10 mouse cellular contexts compared by ENCODE assay signal in genomic region chr2:180359062-180359461, GRCm38 (mm10). TPM values are rescaled to one million over a fixed set of nuclear protein-coding genes. Genes with fewer than 3 reads are reported as not detected.
DNase-seq lines count a peak whose midpoint lies in the region; ATAC-seq and TF ChIP-seq lines count a peak whose summit lies in the region.
"Had no signal": no experiment of that assay in that cellular context is flagged by ENCODE, and none has a peak within 500 bp of the region (broad histone marks: within the 10 kb centered on the region; RNA-seq: fewer than 3 reads in every experiment).

No protein-coding gene starts in this region.

- no peaks in the 10 kb centered on the region for H3K27me3 ChIP-seq in liver, embryonic 14.5 days (ENCODE audit: control insufficient read depth, insufficient read depth, low read length)
- peaks cover 25% of the 10 kb centered on the region for H3K27me3 ChIP-seq in liver, embryonic 12.5 days (replicated peaks)
- H3K27me3 ChIP-seq in thymus, adult 2 months (ENCODE audit: control insufficient read depth, insufficient read depth, low read length): no peaks in the 10 kb centered on the region

- no peak for TF ChIP-seq EP300 in liver, embryonic 14.5 days (IDR thresholded peaks at IDR 0.05; ENCODE audit: low read depth)

- H3K4me3 ChIP-seq in liver, embryonic 14.5 days (ENCODE audit: insufficient read depth in 1 of 2, low read depth in 2 of 2, low read length in 2 of 2): no peak overlapping the region
- no peak overlapping the region for H3K4me3 ChIP-seq in liver, embryonic 12.5 days
- no peak overlapping the region for H3K4me3 ChIP-seq in embryonic fibroblast, embryonic 13.5 days (ENCODE audit: insufficient read depth, low read length)
- no peak overlapping the region for H3K4me3 ChIP-seq in thymus, adult 2 months (ENCODE audit: control insufficient read depth, insufficient read depth, low read length)
- H3K4me3 ChIP-seq: midbrain, embryonic 12.5 days had no signal

- H3K9me3 ChIP-seq in liver, embryonic 14.5 days (ENCODE audit: control insufficient read depth, low read length): no peaks in the 10 kb centered on the region
- no peaks in the 10 kb centered on the region for H3K9me3 ChIP-seq in liver, embryonic 12.5 days (replicated peaks)
- H3K9me3 ChIP-seq: midbrain, embryonic 12.5 days had no signal

- H3K4me1 ChIP-seq in liver, embryonic 14.5 days (replicated peaks; ENCODE audit: control insufficient read depth in 2 of 2, insufficient read depth in 2 of 2, low read length in 1 of 2): no peaks in the 10 kb centered on the region
- H3K4me1 ChIP-seq in liver, embryonic 12.5 days: no peaks in the 10 kb centered on the region
- H3K4me1 ChIP-seq in embryonic fibroblast, embryonic 13.5 days (ENCODE audit: control insufficient read depth, insufficient read depth, low read length): no peaks in the 10 kb centered on the region
- no peaks in the 10 kb centered on the region for H3K4me1 ChIP-seq in thymus, adult 2 months (replicated peaks; ENCODE audit: control insufficient read depth, insufficient read depth, low read length)
- H3K4me1 ChIP-seq: midbrain, embryonic 12.5 days had no signal

- no peak overlapping the region for H3K4me2 ChIP-seq in liver, embryonic 14.5 days (ENCODE audit: low read depth)
- H3K4me2 ChIP-seq in liver, embryonic 12.5 days: no peak overlapping the region
- H3K4me2 ChIP-seq: midbrain, embryonic 12.5 days had no signal

- no peak overlapping the region for H3K27ac ChIP-seq in liver, embryonic 14.5 days
- no peak overlapping the region for H3K27ac ChIP-seq in liver, embryonic 12.5 days
- H3K27ac ChIP-seq in embryonic fibroblast, embryonic 13.5 days (ENCODE audit: insufficient read depth, low read length): no peak overlapping the region
- H3K27ac ChIP-seq in thymus, adult 2 months (ENCODE audit: control insufficient read depth, insufficient read depth, low read length): no peak overlapping the region
- H3K27ac ChIP-seq: midbrain, embryonic 12.5 days had no signal

- intact Hi-C loops in left cerebral cortex, postnatal 25 days (cut with DNase I): no loop called here

- no peaks in the 10 kb centered on the region for H3K36me3 ChIP-seq in liver, embryonic 14.5 days (replicated peaks; ENCODE audit: control insufficient read depth, insufficient read depth, low read depth)
- no peaks in the 10 kb centered on the region for H3K36me3 ChIP-seq in liver, embryonic 12.5 days
- no peaks in the 10 kb centered on the region for H3K36me3 ChIP-seq in thymus, adult 2 months (ENCODE audit: control insufficient read depth, insufficient read depth, low read length)
- H3K36me3 ChIP-seq: midbrain, embryonic 12.5 days had no signal

- H3K9ac ChIP-seq in liver, embryonic 14.5 days (replicated peaks): no peak overlapping the region
- no peak overlapping the region for H3K9ac ChIP-seq in liver, embryonic 12.5 days
- H3K9ac ChIP-seq: midbrain, embryonic 12.5 days had no signal

- ATAC-seq in liver, embryonic 14.5 days (ENCODE audit: insufficient read depth): no peak
- ATAC-seq in liver, embryonic 12.5 days: no peak
- ATAC-seq in CD4-positive, CD25-positive, alpha-beta regulatory T cell, adult 4 months: no peak

- DNase-seq in cerebellum, postnatal 25 days: peak; percentile 13 to 17
- no peak for DNase-seq in cerebellum, adult 11 months
- no peak for DNase-seq in liver, embryonic 14.5 days (ENCODE audit: low read depth in 3 of 3, low spot score in 3 of 3)
- peak; percentile 12 to 22 for DNase-seq in left cerebral cortex, postnatal 25 days (ENCODE audit: low spot score in 2 of 2)
- DNase-seq in thymus, adult 2 months: no peak

- WGBS in liver, embryonic 14.5 days (ENCODE audit: insufficient replicate concordance): 3% methylated on average over 4 of the region's 4 CpGs
- 11% methylated on average over 4 of the region's 4 CpGs for WGBS in liver, embryonic 12.5 days (ENCODE audit: insufficient replicate concordance)
- 13% methylated on average over 4 of the region's 4 CpGs for WGBS in thymus, adult 2 months

- TF ChIP-seq POLR2A in embryonic fibroblast, embryonic 13.5 days (IDR thresholded peaks at IDR 0.05; ENCODE audit: low read depth, low read length): no peak
- no peak for TF ChIP-seq POLR2A in thymus, adult 2 months (IDR thresholded peaks at IDR 0.05; ENCODE audit: control insufficient read depth, extremely low read depth, insufficient read depth, low read length, poor library complexity)

- peak; percentile 19; the same call in 1 of the 2 replicates for TF ChIP-seq CTCF in liver, embryonic 14.5 days (IDR thresholded peaks at IDR 0.05; ENCODE audit: low read depth)
- peak; percentile 2; the same call in 1 of the 2 replicates for TF ChIP-seq CTCF in embryonic fibroblast, embryonic 13.5 days (IDR thresholded peaks at IDR 0.05; ENCODE audit: borderline replicate concordance, insufficient read depth, low read length)
- no peak for TF ChIP-seq CTCF in thymus, adult 2 months (IDR thresholded peaks at IDR 0.05; ENCODE audit: borderline replicate concordance, control insufficient read depth, extremely low read depth, insufficient read depth, low read length, poor library complexity)

RNA-seq across cellular contexts. Expression of gene Gata5, which starts 24.6 kb away (rescaled TPM):
- 0.27 and 0.35 TPM in 2 replicates for polyA plus RNA-seq in liver, embryonic 14.5 days (2012; rRNA removed)
- 0.20 and 0.22 TPM in 2 replicates for polyA plus RNA-seq in liver, embryonic 14.5 days (2014; fragmentation: Nextera tagmentation; extraction: Ambion mirVana)
- 3.0 and 3.1 TPM in 2 replicates for polyA plus RNA-seq in liver, embryonic 12.5 days (2016; fragmentation: Nextera tagmentation; extraction: Ambion mirVana)
- polyA plus RNA-seq in embryonic fibroblast, embryonic 13.5 days (2011; ENCODE audit: insufficient read length, low read depth, missing spikeins): not detected in 2 replicates
- not detected for total RNA-seq in left cerebral cortex, postnatal 25 days (2021)
- 0.22 and 0.39 TPM in 2 replicates for polyA plus RNA-seq in thymus, adult 2 months (2012; rRNA removed)
- not detected for polyA plus RNA-seq in CD4-positive, CD25-positive, alpha-beta regulatory T cell, adult 4 months (2017; shearing (Covaris generic))
- total RNA-seq: left cerebral cortex, adult 18-20 months had no signal
- polyA plus RNA-seq: midbrain, embryonic 12.5 days had no signal

Comparison
In these comparisons a context has a peak if more than half of its experiments do, and no peak if none do; other contexts are left out.
1. DNase-seq: peak in cerebellum, postnatal 25 days (2 of 2) and left cerebral cortex, postnatal 25 days (2 of 2); none in cerebellum, adult 11 months (single experiment), liver, embryonic 14.5 days (0 of 3) and thymus, adult 2 months (single experiment).